Mouse (Mus musculus) myocyte (in vitro differentiated cells): ENCODE results near the gene Olfr1157. TPM values are rescaled to one million over a fixed set of nuclear protein-coding genes. Genes with fewer than 3 reads are reported as not detected.

Experiments used
- H3K27me3 ChIP-seq: one replicate; pipeline ENCODE4 v1.6.1; 2011; ENCODE audit not compliant: control insufficient read depth, insufficient read depth, insufficient read length
- H3K36me3 ChIP-seq: one replicate; pipeline ENCODE4 v1.6.1; 2011; ENCODE audit not compliant: control insufficient read depth, insufficient read depth
- H3K4me2 ChIP-seq: one replicate; pipeline ENCODE4 v1.6.1; 2011; ENCODE audit warnings: low read depth, control low read depth
- H3K4me3 ChIP-seq: one replicate; pipeline ENCODE4 v1.5.1; 2011; ENCODE audit warnings: mild to moderate bottlenecking, control low read depth, moderate library complexity
- H3K79me2 ChIP-seq: one replicate; pipeline ENCODE4 v1.6.1; 2011; ENCODE audit not compliant: control insufficient read depth, insufficient read depth
- H3ac ChIP-seq: one replicate; pipeline ENCODE4 v1.6.1; 2011; ENCODE audit not compliant: control insufficient read depth, insufficient read length
- E2F4 ChIP-seq: IDR thresholded peaks from one replicate; pipeline ENCODE4 v1.6.1; 2011; ENCODE audit warnings: mild to moderate bottlenecking, control low read depth, moderate library complexity; ENCODE audit not compliant: insufficient read depth
- MYOG ChIP-seq, 3 experiments: IDR thresholded peaks; one replicate each; pipeline ENCODE4 v1.6.1; 2011; ENCODE audit warnings: control low read depth in 2 of 3, low read depth in 2 of 3, mild to moderate bottlenecking in 2 of 3; ENCODE audit not compliant: insufficient read length in 2 of 3, control insufficient read depth in 1 of 3, insufficient read depth in 1 of 3
- POLR2A ChIP-seq: IDR thresholded peaks from one replicate; pipeline ENCODE4 v1.6.1; 2011; ENCODE audit warnings: low read depth, mild to moderate bottlenecking, control low read depth, moderate library complexity; ENCODE audit not compliant: insufficient read length
- USF1 ChIP-seq: IDR thresholded peaks from one replicate; pipeline ENCODE4 v1.6.1; 2011; ENCODE audit warnings: low read depth, mild to moderate bottlenecking, control low read depth, moderate library complexity
- polyA plus RNA-seq: library from polyadenylated mRNA; unstranded; fragments of >200 nt; fragmentation: generic; extraction: Trizol; gene quantifications from one replicate; pipeline ENCODE4 v1.2.1, GENCODE M21; 2012; ENCODE audit warnings: missing spikeins

Olfr1157 gene
- polyA plus RNA-seq, 1 experiment = not detected

DNA sequence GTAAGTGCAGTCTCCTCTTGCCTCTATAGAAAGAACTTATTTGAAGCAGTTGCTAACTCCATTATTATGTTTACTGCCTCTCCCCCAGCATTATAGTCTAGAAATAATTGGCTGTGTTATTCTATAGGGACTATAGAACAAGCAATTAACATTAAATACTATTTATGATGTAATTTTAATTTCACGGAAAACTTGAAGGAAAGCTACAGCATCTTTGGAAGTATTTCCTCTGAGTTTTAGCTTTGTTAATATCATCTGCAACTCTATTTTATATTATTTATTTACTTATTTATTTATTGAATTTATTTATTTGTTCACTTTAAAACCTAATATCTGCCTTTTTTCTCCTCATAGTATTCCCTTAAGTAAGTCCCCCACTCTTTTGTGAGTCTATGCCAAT lies 23.1 kb downstream of the Olfr1157 start, which contains the start of gene Olfr1155:
Gene Olfr1155, minus strand, starts transcription at position 101 of the 400 bp plus-strand sequence.
- Histone ChIP-seq H3K4me3 (no peak within 1 kb of the TSS), H3K4me2 (no peak within 1 kb of the TSS), H3K36me3 (no peaks in the 10 kb centered on the region), H3K79me2 (no peaks in the 10 kb centered on the region), H3ac (no peak within 1 kb of the TSS), H3K27me3 (no peaks in the 10 kb centered on the region)
- TF ChIP-seq POLR2A = no peak
- TF ChIP-seq MYOG (IDR thresholded peaks at IDR 0.05; ENCODE audit: control insufficient read depth in 1 of 3, insufficient read depth in 1 of 3, insufficient read length in 2 of 3, low read depth in 2 of 3) = no peak
- no peak for TF ChIP-seq E2F4
- no peak for TF ChIP-seq USF1

Other genes starting within 250 kb of the Olfr1157 start
- not detected for gene Olfr1138, start 228.3 kb downstream of the Olfr1157 start, polyA plus RNA-seq
- gene Olfr1140, start 224.5 kb downstream of the Olfr1157 start, polyA plus RNA-seq = not detected
- gene Olfr1141, start 214.3 kb downstream of the Olfr1157 start, polyA plus RNA-seq = not detected
- gene Olfr152, start 188.8 kb downstream of the Olfr1157 start, polyA plus RNA-seq = not detected
- not detected for gene Olfr1143, start 167.7 kb downstream of the Olfr1157 start, polyA plus RNA-seq
- not detected for gene Olfr1145, start 158.5 kb downstream of the Olfr1157 start, polyA plus RNA-seq
- gene Olfr1148, start 137.8 kb downstream of the Olfr1157 start, polyA plus RNA-seq = not detected
- not detected for gene Olfr1150-ps1, start 124.3 kb downstream of the Olfr1157 start, polyA plus RNA-seq
- not detected for gene Olfr1151, start 112.4 kb downstream of the Olfr1157 start, polyA plus RNA-seq
- not detected for gene Olfr1152, start 101.8 kb downstream of the Olfr1157 start, polyA plus RNA-seq
- gene Olfr1153, start 73.3 kb downstream of the Olfr1157 start, polyA plus RNA-seq = not detected
- gene Olfr1154, start 63.1 kb downstream of the Olfr1157 start, polyA plus RNA-seq = not detected
- gene Olfr1155, start 23.2 kb downstream of the Olfr1157 start, polyA plus RNA-seq = not detected
- not detected for gene Olfr1156, start 15.2 kb downstream of the Olfr1157 start, polyA plus RNA-seq
- gene Olfr74, start 6.4 kb upstream of the Olfr1157 start, polyA plus RNA-seq = not detected
- not detected for gene Olfr1158, start 21.8 kb upstream of the Olfr1157 start, polyA plus RNA-seq
- gene Olfr1160, start 40.0 kb upstream of the Olfr1157 start, polyA plus RNA-seq = not detected
- gene Olfr1161, start 54.5 kb upstream of the Olfr1157 start, polyA plus RNA-seq = not detected
- gene Olfr73, start 69.4 kb upstream of the Olfr1157 start, polyA plus RNA-seq = not detected
- gene Olfr1162, start 82.8 kb upstream of the Olfr1157 start, polyA plus RNA-seq = not detected
- not detected for gene Olfr1163, start 103.5 kb upstream of the Olfr1157 start, polyA plus RNA-seq
- not detected for gene Olfr1164, start 125.7 kb upstream of the Olfr1157 start, polyA plus RNA-seq
- not detected for gene Olfr1166, start 160.0 kb upstream of the Olfr1157 start, polyA plus RNA-seq
- gene Olfr1167, start 186.9 kb upstream of the Olfr1157 start, polyA plus RNA-seq = not detected
- not detected for gene Olfr1168, start 213.6 kb upstream of the Olfr1157 start, polyA plus RNA-seq